Mouse (Mus musculus) intestine, postnatal 0 days (tissue): Measurements from ENCODE around the gene Ube2d1. TPM values are rescaled to one million over a fixed set of nuclear protein-coding genes. Genes with fewer than 3 reads are reported as not detected.

Experiments
- ATAC-seq: fragments of 200-750 bp; cut with Nextera tagmentation; 2 replicates; pipeline ENCODE4 v1.8.0; 2017; ENCODE audit warnings: mild to moderate bottlenecking, moderate TSS enrichment, moderate library complexity
- H3K27ac ChIP-seq: fragments of 300-500 bp; sonication (generic); 2 replicates; pipeline ENCODE4 v1.5.1; 2014; ENCODE audit warnings: mild to moderate bottlenecking, low read depth, low read length, moderate library complexity
- H3K27me3 ChIP-seq: fragments of 300-500 bp; sonication (generic); replicated peaks from 2 replicates; pipeline ENCODE4 v1.6.1; 2014; ENCODE audit warnings: low read length, mixed read lengths; ENCODE audit not compliant: control insufficient read depth, insufficient read depth
- H3K36me3 ChIP-seq: fragments of 300-500 bp; sonication (generic); 2 replicates; pipeline ENCODE4 v1.6.1; 2014; ENCODE audit warnings: mild to moderate bottlenecking, moderate library complexity; ENCODE audit not compliant: control insufficient read depth, insufficient read depth
- H3K4me1 ChIP-seq: fragments of 300-500 bp; sonication (generic); replicated peaks from 2 replicates; pipeline ENCODE4 v1.6.1; 2014; ENCODE audit warnings: antibody characterized with exemption, low read length, mixed read lengths; ENCODE audit not compliant: control insufficient read depth, insufficient read depth
- H3K4me2 ChIP-seq: fragments of 300-500 bp; sonication (generic); replicated peaks from 2 replicates; pipeline ENCODE4 v1.6.1; 2014; ENCODE audit warnings: low read depth, mild to moderate bottlenecking, moderate library complexity
- H3K4me3 ChIP-seq: fragments of 300-500 bp; sonication (generic); 2 replicates; pipeline ENCODE4 v1.5.1; 2014; ENCODE audit warnings: low read depth, low read length
- H3K9ac ChIP-seq: fragments of 300-500 bp; sonication (generic); 2 replicates; pipeline ENCODE4 v1.6.1; 2014; ENCODE audit warnings: mild to moderate bottlenecking, low read depth, low read length
- H3K9me3 ChIP-seq: fragments of 300-500 bp; sonication (generic); 2 replicates; pipeline ENCODE4 v1.6.1; 2016; ENCODE audit warnings: mixed run types; ENCODE audit not compliant: control insufficient read depth
- CTCF ChIP-seq: sonication (generic); IDR thresholded peaks from 2 replicates; pipeline ENCODE4 v1.5.1; 2016; ENCODE audit warnings: low read depth, mild to moderate bottlenecking, control low read depth, antibody characterized with exemption, moderate library complexity
- WGBS: fragments of 180-500 bp; shearing (Covaris S2); extraction: QIAGEN DNeasy Blood & Tissue Kit; methylation state at CpG from one replicate; pipeline ENCODE4 v1.1.7; 2014; 5-methylcytosine and 5-hydroxymethylcytosine counted together
- polyA plus RNA-seq: library from polyadenylated mRNA; unstranded; fragments of >200 nt; fragmentation: Nextera tagmentation; extraction: Ambion mirVana; gene quantifications from 2 replicates; pipeline ENCODE4 v1.2.1, GENCODE M21; 2015

Ube2d1 gene
- polyA plus RNA-seq, 1 experiment from 2014 or later = 33.6 TPM

GRCm38 (mm10) chr10:71273008-71273739 is 11.9 kb downstream of the Ube2d1 start:
- WGBS = 64% methylated on average over 9 of the region's 9 CpGs
- no peak for ATAC-seq

GRCm38 (mm10) chr10:71267973-71268372 is 17.1 kb downstream of the Ube2d1 start:
- Histone ChIP-seq H3K36me3 (no peaks in the 10 kb centered on the region; the same call in 1 of the 2 replicates), H3K9me3 (no peaks in the 10 kb centered on the region), H3K4me1 (no peaks in the 10 kb centered on the region), H3K27ac (no peak overlapping the region), H3K4me2 (no peak overlapping the region), H3K9ac (no peak overlapping the region), H3K27me3 (no peaks in the 10 kb centered on the region), H3K4me3 (no peak overlapping the region)
- TF ChIP-seq CTCF = no peak
- 90% methylated on average over 2 of the region's 2 CpGs for WGBS
- ATAC-seq = no peak

More at GRCm38 (mm10) chr10:71273008-71273739, 11.9 kb downstream of the Ube2d1 start:
- H3K27ac ChIP-seq = no peak overlapping the region
- no peak overlapping the region for H3K4me3 ChIP-seq
- no peak overlapping the region for H3K9ac ChIP-seq
- TF ChIP-seq CTCF = no peak
- H3K27me3 ChIP-seq = no peaks in the 10 kb centered on the region
- peaks cover 5% of the 10 kb centered on the region; the same call in 1 of the 2 replicates for H3K36me3 ChIP-seq
- H3K4me1 ChIP-seq = no peaks in the 10 kb centered on the region
- no peaks in the 10 kb centered on the region for H3K9me3 ChIP-seq
- no peak overlapping the region for H3K4me2 ChIP-seq

GRCm38 (mm10) chr10:71267511-71267910 is 17.6 kb downstream of the Ube2d1 start:
- Histone ChIP-seq H3K4me2 (no peak overlapping the region), H3K4me3 (no peak overlapping the region), H3K27me3 (no peaks in the 10 kb centered on the region), H3K4me1 (no peaks in the 10 kb centered on the region), H3K9ac (no peak overlapping the region), H3K36me3 (no peaks in the 10 kb centered on the region; the same call in 1 of the 2 replicates), H3K9me3 (no peaks in the 10 kb centered on the region), H3K27ac (no peak overlapping the region)
- ATAC-seq = no peak
- no peak for TF ChIP-seq CTCF
- 81% methylated on average over 11 of the region's 11 CpGs for WGBS

GRCm38 (mm10) chr10:71265067-71265466 is 20.0 kb downstream of the Ube2d1 start:
- H3K4me2 ChIP-seq = no peak overlapping the region
- H3K4me3 ChIP-seq = no peak overlapping the region
- peaks cover 7% of the 10 kb centered on the region; the same call in 1 of the 2 replicates for H3K36me3 ChIP-seq
- ATAC-seq = no peak
- no peaks in the 10 kb centered on the region for H3K4me1 ChIP-seq
- no peak overlapping the region for H3K27ac ChIP-seq
- no peak for TF ChIP-seq CTCF
- 86% methylated on average over 4 of the region's 4 CpGs for WGBS
- H3K9me3 ChIP-seq = no peaks in the 10 kb centered on the region
- H3K9ac ChIP-seq = no peak overlapping the region
- no peaks in the 10 kb centered on the region for H3K27me3 ChIP-seq

DNA sequence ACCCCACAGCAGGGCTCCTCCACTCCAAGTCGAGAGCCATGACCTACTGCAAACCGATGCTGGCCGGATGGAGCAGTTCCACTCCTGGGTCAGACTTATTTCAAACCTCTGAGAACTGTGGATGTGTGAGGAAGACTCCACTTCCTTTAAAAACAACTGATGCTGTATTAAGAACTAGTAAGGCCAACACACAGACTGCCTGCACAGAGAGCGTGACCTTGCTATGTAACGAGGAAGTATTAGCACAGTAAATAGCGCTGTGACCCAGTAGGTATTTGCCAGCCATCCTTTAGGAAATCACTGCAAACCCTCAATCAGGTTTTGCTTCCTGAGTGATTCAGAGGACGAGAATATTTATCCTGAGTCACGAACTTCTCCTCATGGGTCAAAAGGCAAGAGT is 23.4 kb downstream of the Ube2d1 start:
- no peak for ATAC-seq
- Histone ChIP-seq H3K4me3 (no peak overlapping the region), H3K9ac (no peak overlapping the region), H3K4me1 (no peaks in the 10 kb centered on the region), H3K36me3 (peaks cover 22% of the 10 kb centered on the region; the same call in 1 of the 2 replicates), H3K4me2 (no peak overlapping the region), H3K9me3 (no peaks in the 10 kb centered on the region), H3K27me3 (no peaks in the 10 kb centered on the region), H3K27ac (no peak overlapping the region)
- TF ChIP-seq CTCF = no peak
- 68% methylated on average over 8 of the region's 8 CpGs for WGBS

DNA sequence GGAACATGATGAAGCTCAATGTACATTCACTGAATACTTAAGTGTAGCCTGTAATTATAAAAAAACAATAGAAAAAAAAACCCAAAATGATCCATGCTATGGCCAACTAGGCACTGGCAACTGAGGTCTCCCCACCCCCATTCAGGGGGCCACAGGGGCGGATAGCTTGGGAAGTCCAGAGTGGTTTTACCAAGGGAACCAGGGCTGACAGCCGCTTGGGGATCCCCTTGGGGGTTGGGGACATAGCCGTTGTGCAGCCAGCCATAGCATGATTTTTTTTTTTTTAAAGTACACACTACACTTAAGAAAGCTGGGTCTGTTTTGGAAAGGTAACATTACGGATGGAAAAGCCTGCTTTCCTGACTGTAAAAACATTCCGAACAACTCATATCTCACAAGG is 26.1 kb downstream of the Ube2d1 start:
- Histone ChIP-seq H3K27me3 (no peaks in the 10 kb centered on the region), H3K4me3 (no peak overlapping the region), H3K9ac (no peak overlapping the region), H3K9me3 (no peaks in the 10 kb centered on the region), H3K27ac (no peak overlapping the region), H3K4me1 (no peaks in the 10 kb centered on the region), H3K36me3 (peaks cover 30% of the 10 kb centered on the region), H3K4me2 (no peak overlapping the region)
- WGBS = 94% methylated on average over 5 of the region's 5 CpGs
- TF ChIP-seq CTCF = no peak
- no peak for ATAC-seq
